Mouse (Mus musculus) liver, postnatal 0 days (tissue): ENCODE measurements around the gene Tns1.

Source experiments
- CTCF ChIP-seq: sonication (generic); IDR thresholded peaks from 2 replicates; pipeline ENCODE4 v1.5.1; 2016; ENCODE audit warnings: antibody characterized with exemption, low read depth
- EP300 ChIP-seq: IDR thresholded peaks from 2 replicates; pipeline ENCODE4 v1.6.1; 2016; ENCODE audit warnings: antibody characterized with exemption, low read depth, mild to moderate bottlenecking

- TF ChIP-seq CTCF (no peak), EP300 (no peak)
Measured at GRCm38 (mm10) chr1:74070745-74071144, 53.5 kb downstream of the Tns1 start.
